Mouse (Mus musculus) cerebellum, adult 2 months (tissue): ENCODE data around the gene Car1.

Experiments
- CTCF ChIP-seq: fragments of 200-500 bp; IDR thresholded peaks from 2 replicates; pipeline ENCODE4 v1.5.1; 2011; ENCODE audit warnings: low read depth, mild to moderate bottlenecking, control low read depth, low read length, moderate library complexity, borderline replicate concordance; ENCODE audit not compliant: insufficient read depth
- POLR2A ChIP-seq: fragments of 200-500 bp; IDR thresholded peaks from 2 replicates; pipeline ENCODE4 v1.6.1; 2011; ENCODE audit warnings: low read length, control low read depth, borderline replicate concordance; ENCODE audit not compliant: insufficient read depth

- no peak for TF ChIP-seq CTCF
- no peak for TF ChIP-seq POLR2A
Measured at GRCm38 (mm10) chr3:14831219-14831835, 23.2 kb upstream of the Car1 start.
